In the genomic region with DNA sequence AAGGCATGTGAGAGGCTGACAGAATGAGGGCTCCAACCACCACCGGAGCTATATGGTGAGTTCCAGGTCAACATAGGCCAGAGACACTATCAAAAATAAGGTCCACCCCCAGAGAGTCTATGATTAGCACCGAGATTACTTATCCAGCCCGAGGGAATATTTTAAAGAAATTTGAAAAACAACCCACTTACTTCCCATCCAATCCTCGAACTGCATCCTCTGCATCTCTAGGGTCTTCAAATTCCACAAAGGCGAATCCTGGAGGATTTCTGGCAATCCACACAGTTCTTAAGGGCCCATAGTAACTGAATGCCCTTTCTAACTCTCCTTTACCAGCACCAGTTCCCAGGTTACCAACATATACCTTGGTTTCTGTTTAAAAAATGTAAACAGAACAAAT, we compare ENCODE assay signal across 8 mouse cellular contexts. TPM values are rescaled to one million over a fixed set of nuclear protein-coding genes. Genes with fewer than 3 reads are reported as not detected.
DNase-seq lines count a peak whose midpoint lies in the region; ATAC-seq and TF ChIP-seq lines count a peak whose summit lies in the region.

No protein-coding gene starts in this region.

- TF ChIP-seq CTCF in hindbrain, postnatal 0 days (IDR thresholded peaks at IDR 0.05; ENCODE audit: low read depth): no peak
- no peak for TF ChIP-seq CTCF in midbrain, postnatal 0 days (IDR thresholded peaks at IDR 0.05)

- no peaks in the 10 kb centered on the region for H3K27me3 ChIP-seq in kidney, embryonic 16.5 days (ENCODE audit: insufficient read depth, low read length)
- no peaks in the 10 kb centered on the region for H3K27me3 ChIP-seq in embryonic facial prominence, embryonic 10.5 days (replicated peaks; ENCODE audit: low read depth, poor library complexity, severe bottlenecking)
- no peaks in the 10 kb centered on the region for H3K27me3 ChIP-seq in hindbrain, postnatal 0 days (ENCODE audit: insufficient read depth, low read length)
- no peaks in the 10 kb centered on the region for H3K27me3 ChIP-seq in midbrain, postnatal 0 days (ENCODE audit: insufficient read depth, low read length)

- H3K4me3 ChIP-seq in kidney, embryonic 16.5 days (ENCODE audit: low read length): peak overlapping the region; percentile 92
- peak overlapping the region; percentile 83 for H3K4me3 ChIP-seq in embryonic facial prominence, embryonic 10.5 days
- H3K4me3 ChIP-seq in hindbrain, postnatal 0 days (ENCODE audit: low read length): peak overlapping the region; percentile 99
- H3K4me3 ChIP-seq in midbrain, postnatal 0 days (ENCODE audit: low read depth, low read length): peak overlapping the region; percentile 94

- H3K9ac ChIP-seq in kidney, embryonic 16.5 days (replicated peaks; ENCODE audit: low read length): peak overlapping the region; percentile 100
- H3K9ac ChIP-seq in hindbrain, postnatal 0 days (replicated peaks; ENCODE audit: low read length): peak overlapping the region; percentile 99
- H3K9ac ChIP-seq in midbrain, postnatal 0 days (replicated peaks; ENCODE audit: low read length, poor library complexity, severe bottlenecking): peak overlapping the region; percentile 100

- ATAC-seq in kidney, embryonic 16.5 days (ENCODE audit: low FRiP score, low TSS enrichment): no peak
- no peak for ATAC-seq in hindbrain, postnatal 0 days
- no peak for ATAC-seq in midbrain, postnatal 0 days (ENCODE audit: low FRiP score)

- peak overlapping the region; percentile 98; the same call in 1 of the 2 replicates for H3K27ac ChIP-seq in kidney, embryonic 16.5 days (ENCODE audit: low read length)
- H3K27ac ChIP-seq in embryonic facial prominence, embryonic 10.5 days (replicated peaks): peak overlapping the region; percentile 99
- H3K27ac ChIP-seq in hindbrain, postnatal 0 days: peak overlapping the region; percentile 100; the same call in 1 of the 2 replicates
- peak overlapping the region; percentile 100; the same call in 1 of the 2 replicates for H3K27ac ChIP-seq in midbrain, postnatal 0 days (ENCODE audit: low read depth, low read length)

- 14% methylated on average over 5 of the region's 5 CpGs for WGBS in kidney, embryonic 16.5 days
- WGBS in embryonic facial prominence, embryonic 10.5 days: 35% methylated on average over 5 of the region's 5 CpGs
- 27% methylated on average over 5 of the region's 5 CpGs for WGBS in hindbrain, postnatal 0 days
- WGBS in midbrain, postnatal 0 days: 23% methylated on average over 5 of the region's 5 CpGs

- H3K36me3 ChIP-seq in kidney, embryonic 16.5 days (ENCODE audit: insufficient read depth, low read length): peaks cover 25% of the 10 kb centered on the region
- H3K36me3 ChIP-seq in embryonic facial prominence, embryonic 10.5 days (replicated peaks): peaks cover 51% of the 10 kb centered on the region
- H3K36me3 ChIP-seq in hindbrain, postnatal 0 days (ENCODE audit: insufficient read depth, low read length): peaks cover 20% of the 10 kb centered on the region
- H3K36me3 ChIP-seq in midbrain, postnatal 0 days (ENCODE audit: insufficient read depth, low read length): peaks cover 17% of the 10 kb centered on the region; the same call in 1 of the 2 replicates

- peaks cover 13% of the 10 kb centered on the region for H3K4me1 ChIP-seq in kidney, embryonic 16.5 days (ENCODE audit: insufficient read depth, low read length)
- H3K4me1 ChIP-seq in embryonic facial prominence, embryonic 10.5 days: peaks cover 13% of the 10 kb centered on the region
- 0 out of 2 replicates have a peak, but pooled peaks cover 3% of the 10 kb centered on the region for H3K4me1 ChIP-seq in hindbrain, postnatal 0 days (ENCODE audit: insufficient read depth, low read length)
- H3K4me1 ChIP-seq in midbrain, postnatal 0 days (ENCODE audit: insufficient read depth, low read length): no peaks in the 10 kb centered on the region

- DNase-seq in kidney, postnatal 14 days: no peak
- DNase-seq in embryonic facial prominence, embryonic 10.5 days (ENCODE audit: low spot score): no peak
- DNase-seq in hindbrain, postnatal 0 days (ENCODE audit: low spot score): no peak
- no peak for DNase-seq in midbrain, postnatal 0 days (ENCODE audit: low spot score)
- DNase-seq in right cerebral cortex, postnatal 25 days: no peak
- no peak for DNase-seq in yolk sac, embryonic 10.5 days (ENCODE audit: low spot score)
- DNase-seq in spleen, postnatal 36 days (ENCODE audit: low spot score in 2 of 2): no peak

- no peaks in the 10 kb centered on the region for H3K9me3 ChIP-seq in kidney, embryonic 16.5 days (ENCODE audit: low read length)
- no peaks in the 10 kb centered on the region for H3K9me3 ChIP-seq in embryonic facial prominence, embryonic 10.5 days
- no peaks in the 10 kb centered on the region for H3K9me3 ChIP-seq in hindbrain, postnatal 0 days (ENCODE audit: low read length)
- H3K9me3 ChIP-seq in midbrain, postnatal 0 days (ENCODE audit: low read length): no peaks in the 10 kb centered on the region

- H3K4me2 ChIP-seq in kidney, embryonic 16.5 days (replicated peaks; ENCODE audit: low read depth, low read length): peak overlapping the region; percentile 87
- H3K4me2 ChIP-seq in hindbrain, postnatal 0 days (ENCODE audit: low read depth, low read length): peak overlapping the region; percentile 73
- peak overlapping the region; percentile 71 for H3K4me2 ChIP-seq in midbrain, postnatal 0 days (ENCODE audit: low read depth, low read length, poor library complexity, severe bottlenecking)

RNA-seq across cellular contexts. Expression of a gene that starts 1.4 kb away (rescaled TPM):
- 618 and 645 TPM in 2 replicates for polyA plus RNA-seq in kidney, embryonic 16.5 days (2015; fragmentation: Nextera tagmentation; extraction: Ambion mirVana)
- 888 and 890 TPM in 2 replicates for polyA plus RNA-seq in embryonic facial prominence, embryonic 10.5 days (2016; fragmentation: Nextera tagmentation; extraction: Ambion mirVana)
- 111 and 129 TPM in 2 replicates for total RNA-seq in hindbrain, postnatal 0 days (2014; rRNA removed)
- 227 and 240 TPM in 2 replicates for polyA plus RNA-seq in hindbrain, postnatal 0 days (2015; fragmentation: Nextera tagmentation; extraction: Ambion mirVana)
- total RNA-seq in midbrain, postnatal 0 days (2014; rRNA removed): 150 and 173 TPM in 2 replicates
- 199 and 224 TPM in 2 replicates for polyA plus RNA-seq in midbrain, postnatal 0 days (2015; fragmentation: Nextera tagmentation; extraction: Ambion mirVana)

RNA-seq across cellular contexts. Expression of a gene that starts 1.6 kb away (rescaled TPM):
- not detected in 2 replicates for polyA plus RNA-seq in kidney, embryonic 16.5 days (2015; fragmentation: Nextera tagmentation; extraction: Ambion mirVana)
- 0.14 and 0.15 TPM in 2 replicates for polyA plus RNA-seq in embryonic facial prominence, embryonic 10.5 days (2016; fragmentation: Nextera tagmentation; extraction: Ambion mirVana)
- not detected in 2 replicates for total RNA-seq in hindbrain, postnatal 0 days (2014; rRNA removed)
- 0.09 TPM in 1 of 2 replicates, not detected in the other for polyA plus RNA-seq in hindbrain, postnatal 0 days (2015; fragmentation: Nextera tagmentation; extraction: Ambion mirVana)
- total RNA-seq in midbrain, postnatal 0 days (2014; rRNA removed): 0.11 TPM in 1 of 2 replicates, not detected in the other
- 0.06 and 0.12 TPM in 2 replicates for polyA plus RNA-seq in midbrain, postnatal 0 days (2015; fragmentation: Nextera tagmentation; extraction: Ambion mirVana)

RNA-seq across cellular contexts. Expression of a gene that starts 18.6 kb away (rescaled TPM):
- polyA plus RNA-seq in kidney, embryonic 16.5 days (2015; fragmentation: Nextera tagmentation; extraction: Ambion mirVana): 40.9 and 45.1 TPM in 2 replicates
- 56.2 and 59.7 TPM in 2 replicates for polyA plus RNA-seq in embryonic facial prominence, embryonic 10.5 days (2016; fragmentation: Nextera tagmentation; extraction: Ambion mirVana)
- 2.1 and 3.3 TPM in 2 replicates for total RNA-seq in hindbrain, postnatal 0 days (2014; rRNA removed)
- polyA plus RNA-seq in hindbrain, postnatal 0 days (2015; fragmentation: Nextera tagmentation; extraction: Ambion mirVana): 17.9 and 19.1 TPM in 2 replicates
- total RNA-seq in midbrain, postnatal 0 days (2014; rRNA removed): 5.6 and 9.2 TPM in 2 replicates
- 14.4 and 16.2 TPM in 2 replicates for polyA plus RNA-seq in midbrain, postnatal 0 days (2015; fragmentation: Nextera tagmentation; extraction: Ambion mirVana)
